Mouse (Mus musculus): ENCODE data around the gene Clstn2. TPM values are rescaled to one million over a fixed set of nuclear protein-coding genes. Genes with fewer than 3 reads are reported as not detected.

The Clstn2 gene
- polyA plus RNA-seq, 1 experiment from 2014 or later: 0.46 TPM

DNA sequence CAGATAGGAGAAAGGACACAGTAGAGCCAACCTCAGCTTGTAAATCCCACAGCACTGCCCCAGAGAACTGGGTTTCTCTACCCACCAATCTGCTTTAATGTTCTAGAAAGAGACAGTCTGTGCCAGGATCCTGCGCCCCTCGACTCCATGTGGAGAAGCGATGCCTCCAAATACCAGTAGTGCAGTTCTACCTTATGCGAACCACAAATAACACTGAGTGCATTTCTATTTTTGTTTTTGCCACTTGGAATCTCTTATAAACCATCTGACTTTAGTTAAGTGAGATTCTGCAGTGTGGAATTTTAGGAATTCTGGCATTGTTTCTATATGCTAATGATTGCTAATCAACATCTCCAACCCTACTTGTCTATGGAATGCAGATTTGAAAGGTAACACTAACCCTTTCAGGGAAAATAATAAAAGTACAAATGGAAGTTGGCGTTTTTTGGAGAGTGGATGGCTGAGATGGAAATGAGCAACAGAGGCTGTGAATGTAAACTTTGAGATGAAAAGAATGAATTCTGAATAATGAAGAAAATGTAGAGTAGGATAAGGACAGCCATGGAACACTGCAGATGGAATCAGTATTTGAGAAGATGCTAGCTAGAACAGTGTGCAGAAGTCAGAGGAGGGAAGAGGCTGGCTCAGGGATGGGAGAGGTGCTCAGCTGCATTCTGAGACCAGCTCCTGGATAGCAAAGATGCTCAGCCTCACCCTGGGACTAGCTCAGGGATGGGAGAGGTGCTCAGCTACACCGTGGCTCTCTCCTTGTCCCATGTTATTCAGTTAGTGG is 617.9 kb downstream of the Clstn2 start:
- Histone ChIP-seq H3K4me3 (ENCODE audit: control insufficient read depth in 1 of 2, insufficient read depth in 1 of 2, low read depth in 1 of 2, low read length in 2 of 2) (no peak overlapping the region), H3K36me3 (ENCODE audit: control insufficient read depth, insufficient read depth, low read length) (no peaks in the 10 kb centered on the region), H3K4me2 (ENCODE audit: low read length) (no peak overlapping the region), H3K4me1 (ENCODE audit: control insufficient read depth in 2 of 2, insufficient read depth in 2 of 2, low read length in 2 of 2) (no peaks in the 10 kb centered on the region), H3K9ac (ENCODE audit: low read length) (no peak overlapping the region), H3K9me3 (ENCODE audit: control insufficient read depth, low read length) (no peaks in the 10 kb centered on the region), H3K27me3 (ENCODE audit: control insufficient read depth, insufficient read depth, low read length) (no peaks in the 10 kb centered on the region), H3K27ac (replicated peaks in 1 of 2; ENCODE audit: control insufficient read depth in 1 of 2, insufficient read depth in 1 of 2, low read depth in 2 of 2, low read length in 2 of 2) (no peak overlapping the region)
- ATAC-seq (ENCODE audit: insufficient number of reproducible peaks, insufficient read depth, low FRiP score, low read depth): no peak
- WGBS: 72% methylated on average over 6 of the region's 6 CpGs

DNA sequence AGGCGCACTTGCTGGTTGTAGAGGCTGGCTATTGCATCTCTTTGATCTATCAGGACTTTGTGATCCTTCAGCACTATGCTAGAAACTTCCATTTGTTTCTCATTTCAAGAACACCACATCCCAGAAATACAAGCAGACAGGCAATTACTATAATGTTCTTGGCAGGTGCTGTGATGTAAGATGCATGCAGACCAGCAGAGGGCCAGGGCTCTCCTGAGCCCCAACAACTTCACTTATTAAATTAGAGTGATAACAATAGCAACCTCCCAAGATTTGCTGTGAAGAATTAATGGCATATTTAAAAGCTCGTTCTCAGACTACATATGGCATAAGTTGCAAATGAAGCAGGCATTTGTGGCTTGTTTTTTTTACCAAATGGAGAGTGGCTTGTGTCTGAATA is 624.8 kb downstream of the Clstn2 start:
- H3K27ac ChIP-seq (replicated peaks in 1 of 2; ENCODE audit: control insufficient read depth in 1 of 2, insufficient read depth in 1 of 2, low read depth in 2 of 2, low read length in 2 of 2): no peak overlapping the region
- H3K27me3 ChIP-seq (ENCODE audit: control insufficient read depth, insufficient read depth, low read length): no peaks in the 10 kb centered on the region
- no peaks in the 10 kb centered on the region for H3K9me3 ChIP-seq (ENCODE audit: control insufficient read depth, low read length)
- no peak overlapping the region for H3K9ac ChIP-seq (ENCODE audit: low read length)
- no peak overlapping the region for H3K4me3 ChIP-seq (ENCODE audit: control insufficient read depth in 1 of 2, insufficient read depth in 1 of 2, low read depth in 1 of 2, low read length in 2 of 2)
- ATAC-seq (ENCODE audit: insufficient number of reproducible peaks, insufficient read depth, low FRiP score, low read depth): no peak
- H3K4me2 ChIP-seq (ENCODE audit: low read length): no peak overlapping the region
- H3K36me3 ChIP-seq (ENCODE audit: control insufficient read depth, insufficient read depth, low read length): no peaks in the 10 kb centered on the region
- H3K4me1 ChIP-seq (ENCODE audit: control insufficient read depth in 2 of 2, insufficient read depth in 2 of 2, low read length in 2 of 2): no peaks in the 10 kb centered on the region
- 72% methylated on average over 2 of the region's 2 CpGs for WGBS
